Mouse (Mus musculus): Measurements from ENCODE around the gene Tmcc3. TPM values are rescaled to one million over a fixed set of nuclear protein-coding genes. Genes with fewer than 3 reads are reported as not detected.

The Tmcc3 gene
- polyA plus RNA-seq, 1 experiment from 2014 or later, result 8.0 TPM

DNA sequence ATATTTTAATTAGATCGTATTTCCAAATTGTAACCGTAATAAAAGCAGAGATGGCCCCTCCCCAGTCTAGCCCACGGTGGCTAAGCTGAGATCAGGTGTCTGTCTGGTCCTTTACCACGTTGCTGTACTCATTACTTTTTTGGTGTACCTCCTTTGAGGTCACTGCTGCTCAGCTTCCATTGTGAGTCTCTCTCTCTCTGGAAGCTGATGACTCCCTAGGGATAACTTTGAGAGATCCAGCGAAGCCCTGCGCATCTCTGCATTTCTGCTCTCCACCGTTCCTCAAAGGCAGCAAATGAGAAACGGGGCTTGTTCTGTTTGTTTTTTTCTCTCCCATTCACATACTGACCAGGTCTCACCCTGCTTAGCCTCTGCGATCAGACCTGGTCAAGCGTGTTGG is 23.3 kb downstream of the Tmcc3 start:
- Histone ChIP-seq H3K27ac (no peak overlapping the region), H3K4me1 (replicated peaks) (peaks cover 6% of the 10 kb centered on the region), H3K4me2 (no peak overlapping the region), H3K36me3 (no peaks in the 10 kb centered on the region), H3K4me3 (no peak overlapping the region), H3K27me3 (no peaks in the 10 kb centered on the region), H3K9ac (no peak overlapping the region), H3K9me3 (replicated peaks) (no peaks in the 10 kb centered on the region)
- ATAC-seq (replicated peaks; ENCODE audit: insufficient number of reproducible peaks, insufficient read depth, low FRiP score, low read depth), result no peak
- WGBS, result 66% methylated on average over 10 of the region's 10 CpGs

GRCm38 (mm10) chr10:94336071-94336470 is 24.3 kb downstream of the Tmcc3 start:
- 91% methylated on average over 6 of the region's 6 CpGs for WGBS

GRCm38 (mm10) chr10:94341501-94341900 is 29.8 kb downstream of the Tmcc3 start:
- H3K4me3 ChIP-seq, result no peak overlapping the region
- H3K36me3 ChIP-seq, result no peaks in the 10 kb centered on the region
- no peak for ATAC-seq (replicated peaks; ENCODE audit: insufficient number of reproducible peaks, insufficient read depth, low FRiP score, low read depth)

More at GRCm38 (mm10) chr10:94336071-94336470, 24.3 kb downstream of the Tmcc3 start:
- no peak for ATAC-seq (replicated peaks; ENCODE audit: insufficient number of reproducible peaks, insufficient read depth, low FRiP score, low read depth)
- no peaks in the 10 kb centered on the region for H3K27me3 ChIP-seq
- no peak overlapping the region for H3K4me2 ChIP-seq
- H3K9me3 ChIP-seq (replicated peaks), result no peaks in the 10 kb centered on the region
- H3K9ac ChIP-seq, result no peak overlapping the region
- H3K4me1 ChIP-seq (replicated peaks), result no peaks in the 10 kb centered on the region; the same call in 1 of the 2 replicates
- H3K27ac ChIP-seq, result no peak overlapping the region
- no peak overlapping the region for H3K4me3 ChIP-seq
- no peaks in the 10 kb centered on the region for H3K36me3 ChIP-seq

GRCm38 (mm10) chr10:94342256-94342655 is 30.5 kb downstream of the Tmcc3 start:
- Histone ChIP-seq H3K9me3 (replicated peaks) (no peaks in the 10 kb centered on the region), H3K9ac (no peak overlapping the region), H3K4me2 (no peak overlapping the region), H3K27me3 (no peaks in the 10 kb centered on the region), H3K27ac (no peak overlapping the region), H3K4me1 (replicated peaks) (0 out of 2 replicates have a peak, but pooled peaks cover 2% of the 10 kb centered on the region), H3K36me3 (no peaks in the 10 kb centered on the region), H3K4me3 (no peak overlapping the region)
- 65% methylated on average over 7 of the region's 7 CpGs for WGBS
- no peak for ATAC-seq (replicated peaks; ENCODE audit: insufficient number of reproducible peaks, insufficient read depth, low FRiP score, low read depth)

More at GRCm38 (mm10) chr10:94341501-94341900, 29.8 kb downstream of the Tmcc3 start:
- 60% methylated on average over 17 of the region's 17 CpGs for WGBS
- Histone ChIP-seq H3K9ac (no peak overlapping the region), H3K9me3 (replicated peaks) (no peaks in the 10 kb centered on the region), H3K4me2 (peak overlapping the region; percentile 20), H3K27me3 (no peaks in the 10 kb centered on the region), H3K4me1 (replicated peaks) (no peaks in the 10 kb centered on the region), H3K27ac (no peak overlapping the region)

GRCm38 (mm10) chr10:94343581-94343980 is 31.8 kb downstream of the Tmcc3 start:
- no peak overlapping the region for H3K4me2 ChIP-seq
- no peak overlapping the region for H3K27ac ChIP-seq
- no peak for ATAC-seq (replicated peaks; ENCODE audit: insufficient number of reproducible peaks, insufficient read depth, low FRiP score, low read depth)
- 0 out of 2 replicates have a peak, but pooled peaks cover 3% of the 10 kb centered on the region for H3K4me1 ChIP-seq (replicated peaks)
- no peak overlapping the region for H3K4me3 ChIP-seq
- H3K27me3 ChIP-seq, result no peaks in the 10 kb centered on the region
- 80% methylated on average over 7 of the region's 7 CpGs for WGBS
- no peaks in the 10 kb centered on the region for H3K36me3 ChIP-seq
- H3K9me3 ChIP-seq (replicated peaks), result no peaks in the 10 kb centered on the region
- H3K9ac ChIP-seq, result no peak overlapping the region

GRCm38 (mm10) chr10:94344631-94345417 is 33.1 kb downstream of the Tmcc3 start:
- WGBS, result 47% methylated on average over 22 of the region's 22 CpGs
- Histone ChIP-seq H3K4me3 (no peak overlapping the region), H3K36me3 (no peaks in the 10 kb centered on the region), H3K9ac (no peak overlapping the region), H3K4me2 (peak overlapping the region; percentile 20; the same call in 1 of the 2 replicates), H3K27me3 (no peaks in the 10 kb centered on the region), H3K9me3 (replicated peaks) (no peaks in the 10 kb centered on the region), H3K4me1 (replicated peaks) (0 out of 2 replicates have a peak, but pooled peaks cover 3% of the 10 kb centered on the region), H3K27ac (no peak overlapping the region)
- ATAC-seq (replicated peaks; ENCODE audit: insufficient number of reproducible peaks, insufficient read depth, low FRiP score, low read depth), result no peak

DNA sequence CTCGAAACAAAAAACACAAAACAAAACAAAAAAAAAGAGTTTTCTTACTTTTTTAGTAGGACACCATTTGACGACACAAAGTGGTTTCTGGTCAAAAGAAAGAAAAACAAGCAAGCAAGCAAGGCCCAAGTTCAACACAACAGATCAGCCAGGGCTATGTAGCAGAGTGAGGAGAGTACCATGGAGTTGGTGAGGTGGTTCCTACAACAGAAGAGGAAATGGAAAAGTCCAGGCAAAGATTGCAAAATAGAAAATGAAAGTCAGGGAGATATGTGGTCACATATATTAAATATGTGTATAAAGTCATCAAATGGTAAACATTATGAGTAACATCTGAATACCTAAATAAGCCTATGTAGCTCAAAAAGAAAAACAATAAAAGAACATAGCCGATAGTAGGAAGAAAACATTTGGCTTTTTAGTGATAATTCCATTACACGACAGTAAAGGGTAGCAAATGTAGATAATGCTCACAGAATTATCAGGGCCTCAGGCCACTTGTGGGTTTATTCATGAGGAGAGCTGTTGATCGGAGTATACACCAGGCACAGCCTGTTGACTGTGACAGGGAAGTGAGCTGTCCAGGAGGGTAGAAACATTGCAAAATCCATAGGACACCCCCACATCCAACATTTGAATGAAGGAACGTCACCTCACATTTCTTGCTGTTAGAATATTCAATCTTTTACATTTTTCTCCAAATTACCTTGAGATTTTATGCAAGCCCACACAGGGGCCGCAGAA is 33.9 kb downstream of the Tmcc3 start:
- no peaks in the 10 kb centered on the region for H3K27me3 ChIP-seq
- no peaks in the 10 kb centered on the region for H3K36me3 ChIP-seq
- no peak overlapping the region for H3K9ac ChIP-seq
- WGBS, result 80% methylated on average over 7 of the region's 7 CpGs
- no peak overlapping the region for H3K27ac ChIP-seq
- 0 out of 2 replicates have a peak, but pooled peaks cover 3% of the 10 kb centered on the region for H3K4me1 ChIP-seq (replicated peaks)
- no peaks in the 10 kb centered on the region for H3K9me3 ChIP-seq (replicated peaks)
- no peak overlapping the region for H3K4me3 ChIP-seq
- H3K4me2 ChIP-seq, result no peak overlapping the region
- no peak for ATAC-seq (replicated peaks; ENCODE audit: insufficient number of reproducible peaks, insufficient read depth, low FRiP score, low read depth)

DNA sequence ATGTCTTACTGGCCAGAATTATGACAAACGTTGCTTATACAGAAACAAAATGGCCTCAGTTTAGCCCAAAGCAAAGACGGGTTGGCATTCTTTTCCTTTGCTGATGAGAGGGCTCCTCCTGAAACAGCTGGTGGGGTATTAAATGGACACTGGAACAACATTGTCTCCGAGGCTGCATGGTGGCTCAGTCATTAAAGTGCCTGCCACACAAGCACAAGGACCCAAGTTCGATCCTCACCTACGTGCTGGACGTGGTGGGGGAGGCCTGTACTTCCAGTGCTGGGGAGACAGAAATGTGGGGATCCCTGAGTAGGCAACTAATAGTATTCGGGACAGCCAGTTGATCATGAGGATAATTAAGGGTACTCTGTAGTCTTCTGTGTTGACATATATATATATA is 34.8 kb downstream of the Tmcc3 start:
- Histone ChIP-seq H3K36me3 (no peaks in the 10 kb centered on the region), H3K4me2 (no peak overlapping the region), H3K4me1 (replicated peaks) (peaks cover 3% of the 10 kb centered on the region; the same call in 1 of the 2 replicates), H3K9ac (no peak overlapping the region), H3K9me3 (replicated peaks) (no peaks in the 10 kb centered on the region), H3K27me3 (no peaks in the 10 kb centered on the region), H3K27ac (no peak overlapping the region), H3K4me3 (no peak overlapping the region)
- whole genome bisulfite sequencing, result 91% methylated on average over 7 of the region's 7 CpGs
- no peak for ATAC-seq (replicated peaks; ENCODE audit: insufficient number of reproducible peaks, insufficient read depth, low FRiP score, low read depth)

- Histone ChIP-seq H3K4me1 (replicated peaks) (peaks cover 3% of the 10 kb centered on the region; the same call in 1 of the 2 replicates), H3K27ac (no peak overlapping the region), H3K36me3 (no peaks in the 10 kb centered on the region), H3K4me2 (no peak overlapping the region), H3K27me3 (no peaks in the 10 kb centered on the region), H3K9ac (no peak overlapping the region), H3K4me3 (no peak overlapping the region), H3K9me3 (replicated peaks) (no peaks in the 10 kb centered on the region)
- WGBS, result 75% methylated on average over 10 of the region's 10 CpGs
- ATAC-seq (replicated peaks; ENCODE audit: insufficient number of reproducible peaks, insufficient read depth, low FRiP score, low read depth), result no peak
Measured at GRCm38 (mm10) chr10:94347296-94347695, 35.5 kb downstream of the Tmcc3 start.

DNA sequence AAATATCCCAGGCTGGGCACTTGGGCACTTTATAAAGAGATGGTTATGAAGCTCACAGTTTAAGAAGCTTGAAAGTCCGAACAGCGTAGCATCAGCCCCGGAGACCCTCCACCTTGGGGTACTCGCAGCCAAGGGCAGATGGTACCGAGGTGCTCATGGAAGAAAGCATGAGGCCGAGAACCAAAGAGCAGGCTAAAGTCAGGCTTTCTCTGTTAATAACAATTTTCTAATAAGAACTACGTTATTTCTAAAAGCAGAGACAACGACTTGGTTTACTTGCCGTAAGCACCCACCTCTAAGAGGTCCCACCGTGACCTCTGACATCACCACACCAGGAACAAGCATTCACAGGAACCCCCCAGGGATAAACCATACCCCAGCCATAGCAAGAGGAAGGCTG is 36.2 kb downstream of the Tmcc3 start:
- H3K27me3 ChIP-seq, result no peaks in the 10 kb centered on the region
- H3K9ac ChIP-seq, result no peak overlapping the region
- no peaks in the 10 kb centered on the region for H3K36me3 ChIP-seq
- no peak overlapping the region for H3K4me2 ChIP-seq
- no peak overlapping the region for H3K4me3 ChIP-seq
- no peaks in the 10 kb centered on the region for H3K9me3 ChIP-seq (replicated peaks)
- ATAC-seq (replicated peaks; ENCODE audit: insufficient number of reproducible peaks, insufficient read depth, low FRiP score, low read depth), result no peak
- no peak overlapping the region for H3K27ac ChIP-seq
- 94% methylated on average over 10 of the region's 10 CpGs for WGBS
- peaks cover 3% of the 10 kb centered on the region; the same call in 1 of the 2 replicates for H3K4me1 ChIP-seq (replicated peaks)

- Histone ChIP-seq H3K4me3 (no peak overlapping the region), H3K9ac (no peak overlapping the region), H3K4me2 (no peak overlapping the region), H3K4me1 (replicated peaks) (peaks cover 5% of the 10 kb centered on the region; the same call in 1 of the 2 replicates), H3K36me3 (no peaks in the 10 kb centered on the region), H3K27me3 (no peaks in the 10 kb centered on the region), H3K27ac (no peak overlapping the region), H3K9me3 (replicated peaks) (no peaks in the 10 kb centered on the region)
- no peak for ATAC-seq (replicated peaks; ENCODE audit: insufficient number of reproducible peaks, insufficient read depth, low FRiP score, low read depth)
- WGBS, result 73% methylated on average over 5 of the region's 5 CpGs
Measured at GRCm38 (mm10) chr10:94350207-94350606, 38.5 kb downstream of the Tmcc3 start.
